Mouse (Mus musculus) left cerebral cortex, postnatal 25 days (tissue): ENCODE data around the gene Myh10. TPM values are rescaled to one million over a fixed set of nuclear protein-coding genes. Genes with fewer than 3 reads are reported as not detected.

Experiments
- DNase-seq, 2 experiments: peaks; one replicate each; pipeline ENCODE4 v3.0.0; 2022; ENCODE audit warnings: low spot score in 2 of 2, mixed read lengths in 1 of 2
- intact Hi-C: fragments of 180-260 bp; cut with DNase I; formaldehyde crosslinking; loops from one replicate; pipeline ENCODE4 v1.15.1; 2025
- total RNA-seq, 2 experiments: library from RNA; stranded (reverse); gene quantifications; 2 replicates each; pipeline ENCODE4 v1.2.3; 2021

The Myh10 gene
- total RNA-seq, 2 experiments from 2014 or later = 197 to 215 TPM

GRCm38 (mm10) chr11:68850862-68851261 is 159.5 kb downstream of the Myh10 start:
- DNase-seq = no peak
- intact Hi-C loops = no loop called here

GRCm38 (mm10) chr11:68851644-68852485 is 160.5 kb downstream of the Myh10 start:
- intact Hi-C loops = no loop called here
- no peak for DNase-seq

DNA sequence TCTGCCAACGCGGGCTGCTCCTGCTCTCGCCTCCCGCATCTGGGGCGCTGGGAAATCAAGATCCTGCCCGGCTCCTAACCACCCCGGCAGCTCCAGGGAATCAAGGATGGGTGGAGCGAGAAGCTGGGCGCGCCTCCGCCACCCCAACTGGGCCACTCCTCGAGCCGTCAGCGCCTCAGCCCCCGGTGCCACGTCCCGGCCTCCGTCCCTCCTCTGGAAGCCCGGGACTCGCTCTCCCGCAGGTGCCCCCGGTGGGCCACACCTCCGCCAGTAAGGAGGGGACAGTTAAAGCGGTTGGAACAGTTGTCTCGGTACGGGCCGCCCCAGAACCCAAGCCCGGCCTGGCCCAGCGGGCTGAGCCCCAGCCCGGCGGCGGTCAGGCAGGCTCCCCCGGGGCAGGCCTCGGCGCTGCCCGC is 161.1 kb downstream of the Myh10 start:
- peak in 1 of 2 experiments; percentile 74 for DNase-seq
- intact Hi-C loops = no loop called here

- intact Hi-C loops = loop anchor here (1.0 kb wide), 1 partner anchor 48 kb away; the partner anchor contains the start of gene Rpl26
- DNase-seq = peak; percentile 99 to 100
Observed at GRCm38 (mm10) chr11:68852932-68853409, 161.6 kb downstream of the Myh10 start.

DNA sequence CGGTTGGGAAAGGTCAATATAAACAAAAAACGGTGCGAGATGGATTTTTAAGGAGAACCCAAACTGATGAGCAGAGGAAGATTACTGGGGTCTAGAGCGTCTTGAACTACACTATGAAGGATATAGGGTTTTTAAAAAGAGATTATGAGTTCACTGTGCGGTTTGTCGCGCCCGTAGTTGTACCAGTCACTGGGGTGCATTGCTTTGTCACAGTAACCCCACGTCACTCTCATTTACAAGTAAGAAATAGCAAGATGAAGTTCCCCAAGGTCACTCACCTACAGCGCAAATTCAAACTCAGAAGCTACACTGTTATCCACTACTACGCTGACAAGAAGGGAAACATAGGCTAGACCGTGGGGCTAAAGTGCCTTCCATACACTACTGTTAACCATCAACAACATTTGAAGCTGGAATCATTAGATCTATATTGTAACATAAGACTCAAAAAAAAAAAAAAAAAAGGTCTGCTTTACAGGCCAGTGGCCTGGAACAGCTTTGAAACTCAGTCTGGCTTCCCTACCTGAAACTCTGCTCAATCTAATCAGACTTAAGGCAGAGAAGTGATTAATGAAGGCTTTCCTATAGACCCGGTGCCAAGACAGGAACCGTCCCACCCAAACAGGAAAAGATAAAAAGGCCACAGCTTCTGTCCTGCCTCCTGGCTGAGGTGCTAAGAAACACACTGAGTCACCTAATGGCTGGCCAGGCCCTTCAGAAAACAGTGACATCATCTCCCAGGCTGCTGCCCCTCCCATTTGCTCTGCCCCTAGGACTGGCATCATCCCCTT is 162.4 kb downstream of the Myh10 start:
- DNase-seq = no peak
- intact Hi-C loops = loop anchor here (1.0 kb wide), 1 partner anchor 47 kb away; the partner anchor contains the start of gene Rpl26

GRCm38 (mm10) chr11:68854621-68855020 is 163.3 kb downstream of the Myh10 start:
- no peak for DNase-seq
- intact Hi-C loops = no loop called here

GRCm38 (mm10) chr11:68857329-68857728 is 166.0 kb downstream of the Myh10 start:
- intact Hi-C loops = no loop called here
- DNase-seq = no peak

DNA sequence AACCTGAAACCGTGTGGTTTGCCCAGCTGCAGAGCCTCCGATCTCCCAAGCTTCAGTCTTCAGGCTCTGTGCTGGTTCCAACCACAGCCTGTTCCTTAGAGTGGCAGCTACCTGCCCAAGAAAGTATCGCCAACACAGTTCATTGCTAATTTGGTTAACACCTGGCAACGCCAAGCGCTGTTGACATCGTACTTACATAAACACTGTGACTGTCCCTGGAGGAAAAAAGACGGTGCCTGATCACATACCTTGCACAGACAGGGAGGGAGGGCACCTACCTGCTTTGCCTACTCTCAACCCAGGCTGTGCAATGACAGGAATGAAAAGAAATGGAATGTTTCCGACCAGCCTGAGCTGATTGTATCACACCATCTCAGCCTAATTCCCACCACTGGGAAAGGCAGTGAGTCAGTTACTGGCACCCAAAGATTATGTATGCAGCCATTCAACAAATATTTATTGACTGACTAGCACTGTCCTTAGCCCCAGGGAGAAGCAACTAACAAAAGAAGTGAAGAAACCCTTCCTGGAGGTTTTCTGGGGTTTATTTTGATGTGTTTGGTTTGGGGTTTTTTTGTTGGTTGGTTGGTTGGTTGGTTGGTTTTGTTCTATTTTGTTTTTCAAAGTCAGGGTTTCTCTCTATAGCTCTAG is 168.7 kb downstream of the Myh10 start:
- intact Hi-C loops = no loop called here
- DNase-seq = no peak

- intact Hi-C loops = no loop called here
- DNase-seq = no peak
Observed at GRCm38 (mm10) chr11:68862260-68862659, 170.9 kb downstream of the Myh10 start.

DNA sequence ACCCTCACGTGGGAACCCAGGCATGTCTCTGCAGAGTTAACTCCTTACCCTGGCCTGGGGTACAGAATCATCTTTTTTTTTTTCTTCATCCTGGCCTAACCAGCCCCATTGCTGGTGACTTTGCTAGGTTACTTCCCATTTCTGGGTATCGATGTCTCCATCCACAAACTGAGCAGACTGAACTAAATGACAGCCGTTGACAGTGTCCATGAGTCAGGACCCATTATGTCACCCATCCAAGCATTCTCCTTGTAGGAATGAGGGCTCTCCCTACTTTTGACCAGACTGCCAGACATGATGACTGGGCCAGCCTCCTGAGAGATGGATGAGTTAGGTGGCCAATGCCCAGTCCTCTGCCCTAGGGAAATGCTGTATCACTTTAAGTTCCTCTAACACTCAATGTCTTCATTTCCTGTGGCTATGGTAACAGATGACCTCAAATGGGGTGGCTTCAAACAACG is 172.3 kb downstream of the Myh10 start:
- intact Hi-C loops = no loop called here
- DNase-seq = no peak

GRCm38 (mm10) chr11:68864544-68865189 is 173.3 kb downstream of the Myh10 start:
- intact Hi-C loops = no loop called here
- no peak for DNase-seq

Other genes starting within 250 kb of the Myh10 start
- gene Pik3r6, start 188.5 kb upstream of the Myh10 start, total RNA-seq = 1 to 10 TPM; 2.8 to 4.0 TPM
- not detected for gene Mfsd6l, start 135.4 kb upstream of the Myh10 start, total RNA-seq
- gene Ccdc42, start 104.5 kb upstream of the Myh10 start, total RNA-seq = 1 to 10 TPM; 1.1 to 1.6 TPM
- 100 to 1,000 TPM; 102 to 121 TPM for gene Ndel1, start 180.3 kb downstream of the Myh10 start, total RNA-seq
- not detected for gene Rnf222, start 197.0 kb downstream of the Myh10 start, total RNA-seq
- gene Rpl26, start 210.0 kb downstream of the Myh10 start, total RNA-seq = 100 to 1,000 TPM; 679 to 691 TPM
- 1 to 10 TPM in 1 of 2 experiments, not detected in 1; 1.7 TPM for gene Odf4, start 235.5 kb downstream of the Myh10 start, total RNA-seq